Comparison of ENCODE assay signal across 1 mouse cellular context in genomic region chr16:37684634-37685441, GRCm38 (mm10).
TF ChIP-seq lines count a peak whose summit lies in the region.

No protein-coding gene starts in this region.

TF ChIP-seq in CH12.LX, 34 proteins besides CTCF, POLR2A, EP300 and RAD21 (continued from another document):
- TF ChIP-seq GABPA (IDR thresholded peaks at IDR 0.05; ENCODE audit: insufficient replicate concordance, low read depth, low read length), result peak; percentile 54
- 0 out of 2 replicates have a peak, but pooled peaks have one; percentile 16 for TF ChIP-seq CHD2 (IDR thresholded peaks at IDR 0.05; ENCODE audit: low read length)
- peak; percentile 95 for TF ChIP-seq MYC (IDR thresholded peaks at IDR 0.05; ENCODE audit: low read depth, low read length)
- TF ChIP-seq ELF1 (IDR thresholded peaks at IDR 0.05; ENCODE audit: low read depth, low read length), result no peak; the same call in 1 of the 2 replicates
- TF ChIP-seq MEF2A (IDR thresholded peaks at IDR 0.05; ENCODE audit: borderline replicate concordance, low read depth, low read length), result peak; percentile 70
TF ChIP-seq in CH12.LX: peak in this region for 22.
